Mouse (Mus musculus): ENCODE results near the gene Sult5a1.

Sult5a1 gene

DNA sequence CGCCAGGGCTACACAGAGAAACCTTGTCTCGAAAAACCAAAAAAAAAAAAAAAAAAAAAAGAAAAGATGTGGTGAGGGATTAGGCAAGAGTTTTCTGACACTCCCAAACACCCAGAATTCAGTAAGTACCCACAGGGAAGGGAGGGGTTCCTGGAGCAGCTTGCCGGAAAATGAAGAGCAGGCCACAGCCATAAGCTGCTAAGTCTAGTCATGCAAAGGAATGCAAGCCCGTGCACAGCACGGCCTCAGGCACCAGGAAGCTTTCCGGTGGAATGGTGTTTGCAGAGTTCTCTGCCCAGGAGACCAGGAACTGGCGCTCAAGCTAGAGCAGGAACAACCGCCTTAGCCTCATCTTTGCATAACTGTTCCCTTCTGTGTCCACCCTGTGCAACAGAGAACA, 57.8 kb downstream of the Sult5a1 start:
- no peak for DNase-seq

DNA sequence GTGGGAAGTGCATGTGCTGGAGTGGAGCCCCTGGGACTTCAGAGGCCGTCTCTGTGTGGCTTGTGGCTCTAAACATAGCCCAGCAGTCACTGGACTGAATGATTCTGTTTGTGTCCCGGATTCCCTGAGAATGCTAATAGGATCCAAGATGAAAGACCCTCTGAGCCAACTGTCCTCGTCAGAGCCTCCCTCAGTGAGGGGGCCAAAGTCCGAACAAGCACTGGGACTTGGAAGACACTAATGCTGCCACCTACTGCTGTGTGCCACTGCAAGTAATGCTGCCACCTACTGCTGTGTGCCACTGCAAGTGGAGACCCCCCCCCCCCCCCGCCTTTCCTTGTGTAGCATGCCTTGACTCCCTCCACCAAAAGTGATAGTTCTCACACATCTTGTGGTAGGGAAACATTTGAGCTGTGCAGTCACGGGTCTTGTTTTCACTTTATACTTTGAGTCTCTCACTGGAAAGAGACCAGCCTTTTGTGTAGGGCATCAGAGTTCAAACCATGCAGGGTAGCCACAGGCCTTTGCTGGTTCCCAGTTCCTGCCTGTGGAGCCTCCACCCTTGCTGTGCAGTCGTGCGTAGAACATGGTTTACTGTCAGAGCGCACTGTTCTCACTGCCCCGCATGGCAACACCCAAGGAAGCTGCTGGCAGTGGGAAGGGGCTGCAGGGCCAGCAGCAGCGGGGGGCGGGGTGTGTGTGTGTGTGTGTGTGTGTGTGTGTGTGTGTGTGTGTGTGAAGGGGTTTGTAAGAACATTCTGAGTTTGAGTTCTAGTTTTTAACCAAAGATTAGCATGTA, 60.1 kb downstream of the Sult5a1 start:
- DNase-seq: no peak

GRCm38 (mm10) chr8:123097216-123097615, 60.9 kb downstream of the Sult5a1 start:
- DNase-seq: no peak
